Mouse (Mus musculus): ENCODE data around the gene Maml1. TPM values are rescaled to one million over a fixed set of nuclear protein-coding genes. Genes with fewer than 3 reads are reported as not detected.

The Maml1 gene
- polyA plus RNA-seq, 1 experiment: 14.1 TPM

GRCm38 (mm10) chr11:50224671-50225530, 67.2 kb downstream of the Maml1 start:
- Histone ChIP-seq H3K9me3 (replicated peaks; ENCODE audit: control insufficient read depth, insufficient read depth, low read length, poor library complexity, severe bottlenecking) (no peaks in the 10 kb centered on the region), H3K4me3 (ENCODE audit: low read depth, low read length) (peak overlapping the region; percentile 84), H3K27ac (ENCODE audit: insufficient read depth, low read length) (no peak overlapping the region), H3K36me3 (ENCODE audit: control insufficient read depth, insufficient read depth, low read length, poor library complexity, severe bottlenecking) (no peaks in the 10 kb centered on the region), H3K4me1 (ENCODE audit: control insufficient read depth, insufficient read depth, low read length) (peaks cover 6% of the 10 kb centered on the region), H3K27me3 (ENCODE audit: control insufficient read depth, insufficient read depth, low read length, poor library complexity, severe bottlenecking) (no peaks in the 10 kb centered on the region), H3K9ac (ENCODE audit: low read depth, poor library complexity, severe bottlenecking) (peak overlapping the region; percentile 85)
- TF ChIP-seq CTCF (IDR thresholded peaks at IDR 0.05; ENCODE audit: low read depth, low read length) (no peak), POLR2A (IDR thresholded peaks at IDR 0.05; ENCODE audit: insufficient read depth, low read length) (no peak), EP300 (IDR thresholded peaks at IDR 0.05; ENCODE audit: insufficient read depth, low read depth, low read length) (no peak)

GRCm38 (mm10) chr11:50223783-50224662, 68.1 kb downstream of the Maml1 start:
- TF ChIP-seq POLR2A (IDR thresholded peaks at IDR 0.05; ENCODE audit: insufficient read depth, low read length): no peak
- TF ChIP-seq EP300 (IDR thresholded peaks at IDR 0.05; ENCODE audit: insufficient read depth, low read depth, low read length): no peak
- TF ChIP-seq CTCF (IDR thresholded peaks at IDR 0.05; ENCODE audit: low read depth, low read length): no peak
- H3K4me1 ChIP-seq (ENCODE audit: control insufficient read depth, insufficient read depth, low read length): peaks cover 5% of the 10 kb centered on the region
- peak overlapping the region; percentile 85 for H3K9ac ChIP-seq (ENCODE audit: low read depth, poor library complexity, severe bottlenecking)
- H3K27me3 ChIP-seq (ENCODE audit: control insufficient read depth, insufficient read depth, low read length, poor library complexity, severe bottlenecking): no peaks in the 10 kb centered on the region
- no peaks in the 10 kb centered on the region for H3K36me3 ChIP-seq (ENCODE audit: control insufficient read depth, insufficient read depth, low read length, poor library complexity, severe bottlenecking)
- H3K4me3 ChIP-seq (ENCODE audit: low read depth, low read length): peak overlapping the region; percentile 84
- H3K9me3 ChIP-seq (replicated peaks; ENCODE audit: control insufficient read depth, insufficient read depth, low read length, poor library complexity, severe bottlenecking): no peaks in the 10 kb centered on the region
- no peak overlapping the region for H3K27ac ChIP-seq (ENCODE audit: insufficient read depth, low read length)

DNA sequence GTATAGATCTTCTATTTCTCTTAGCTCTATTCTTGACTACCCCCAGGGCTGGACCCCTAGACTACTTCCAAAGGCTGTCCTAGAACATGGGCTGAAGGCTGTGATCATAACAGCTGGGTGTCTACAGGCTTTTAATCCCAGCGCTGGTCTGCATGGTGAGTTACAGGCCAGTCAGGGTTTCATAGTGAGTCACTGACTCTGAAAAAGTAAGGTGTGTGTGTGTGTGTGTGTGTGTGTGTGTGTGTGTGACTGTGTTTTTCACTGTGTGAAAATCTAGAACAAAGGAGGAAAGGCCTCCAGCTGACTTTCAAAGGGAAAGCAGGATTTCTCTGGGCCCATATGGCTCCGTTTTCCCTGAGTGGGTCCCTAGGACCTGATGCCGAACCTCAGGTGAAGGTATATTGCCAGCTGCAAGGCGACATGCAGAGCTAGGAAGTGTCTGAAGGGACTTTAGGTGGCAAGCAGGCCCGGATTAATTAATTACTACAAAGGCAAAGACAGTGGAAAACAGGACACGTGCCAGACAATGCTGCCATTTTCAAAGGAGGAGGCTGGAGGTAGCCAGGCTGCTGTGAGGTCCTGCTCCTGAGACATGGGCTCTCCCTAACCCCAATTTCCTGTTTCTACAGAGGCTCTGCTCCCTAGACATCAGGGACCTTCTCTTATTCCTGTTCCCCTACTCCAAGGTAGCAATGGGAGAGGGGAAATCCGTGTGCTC, 69.4 kb downstream of the Maml1 start:
- H3K36me3 ChIP-seq (ENCODE audit: control insufficient read depth, insufficient read depth, low read length, poor library complexity, severe bottlenecking): no peaks in the 10 kb centered on the region
- peaks cover 2% of the 10 kb centered on the region for H3K4me1 ChIP-seq (ENCODE audit: control insufficient read depth, insufficient read depth, low read length)
- H3K9me3 ChIP-seq (replicated peaks; ENCODE audit: control insufficient read depth, insufficient read depth, low read length, poor library complexity, severe bottlenecking): no peaks in the 10 kb centered on the region
- TF ChIP-seq EP300 (IDR thresholded peaks at IDR 0.05; ENCODE audit: insufficient read depth, low read depth, low read length) (no peak), CTCF (IDR thresholded peaks at IDR 0.05; ENCODE audit: low read depth, low read length) (no peak)
- no peaks in the 10 kb centered on the region for H3K27me3 ChIP-seq (ENCODE audit: control insufficient read depth, insufficient read depth, low read length, poor library complexity, severe bottlenecking)
- no peak overlapping the region for H3K4me3 ChIP-seq (ENCODE audit: low read depth, low read length)
- H3K27ac ChIP-seq (ENCODE audit: insufficient read depth, low read length): no peak overlapping the region
- H3K9ac ChIP-seq (ENCODE audit: low read depth, poor library complexity, severe bottlenecking): no peak overlapping the region

GRCm38 (mm10) chr11:50219833-50220232, 72.3 kb downstream of the Maml1 start:
- H3K9me3 ChIP-seq (replicated peaks; ENCODE audit: control insufficient read depth, insufficient read depth, low read length, poor library complexity, severe bottlenecking): no peaks in the 10 kb centered on the region
- no peak for TF ChIP-seq CTCF (IDR thresholded peaks at IDR 0.05; ENCODE audit: low read depth, low read length)
- H3K27me3 ChIP-seq (ENCODE audit: control insufficient read depth, insufficient read depth, low read length, poor library complexity, severe bottlenecking): no peaks in the 10 kb centered on the region
- H3K4me1 ChIP-seq (ENCODE audit: control insufficient read depth, insufficient read depth, low read length): peaks cover 5% of the 10 kb centered on the region
- no peak overlapping the region for H3K4me3 ChIP-seq (ENCODE audit: low read depth, low read length)
- H3K27ac ChIP-seq (ENCODE audit: insufficient read depth, low read length): 0 out of 2 replicates have a peak overlapping the region, but pooled peaks have one; percentile 4
- H3K9ac ChIP-seq (ENCODE audit: low read depth, poor library complexity, severe bottlenecking): no peak overlapping the region
- no peaks in the 10 kb centered on the region for H3K36me3 ChIP-seq (ENCODE audit: control insufficient read depth, insufficient read depth, low read length, poor library complexity, severe bottlenecking)

DNA sequence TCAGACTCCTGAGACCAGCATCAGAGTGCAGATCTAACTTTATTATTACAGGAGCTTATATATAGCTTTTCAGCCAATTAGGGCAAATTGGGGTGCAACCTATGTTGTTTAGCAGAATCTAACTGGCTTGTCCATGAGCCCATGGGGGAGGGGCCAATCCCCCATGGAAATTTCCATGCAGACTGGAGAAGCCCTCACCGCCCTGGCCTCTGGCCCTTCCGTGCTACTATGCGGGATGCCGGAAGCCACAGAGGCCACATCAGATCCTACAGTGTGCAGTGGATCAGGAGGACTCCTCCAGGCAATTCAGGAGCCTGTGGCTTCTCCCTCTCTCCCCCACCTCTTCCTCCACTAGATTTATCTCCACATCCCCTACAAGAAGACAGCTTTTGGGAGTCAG, 74.3 kb downstream of the Maml1 start:
- Histone ChIP-seq H3K4me1 (ENCODE audit: control insufficient read depth, insufficient read depth, low read length) (peaks cover 5% of the 10 kb centered on the region), H3K4me3 (ENCODE audit: low read depth, low read length) (no peak overlapping the region), H3K9ac (ENCODE audit: low read depth, poor library complexity, severe bottlenecking) (peak overlapping the region; percentile 46; the same call in 1 of the 2 replicates), H3K27me3 (ENCODE audit: control insufficient read depth, insufficient read depth, low read length, poor library complexity, severe bottlenecking) (no peaks in the 10 kb centered on the region), H3K36me3 (ENCODE audit: control insufficient read depth, insufficient read depth, low read length, poor library complexity, severe bottlenecking) (no peaks in the 10 kb centered on the region), H3K27ac (ENCODE audit: insufficient read depth, low read length) (peak overlapping the region; percentile 80), H3K9me3 (replicated peaks; ENCODE audit: control insufficient read depth, insufficient read depth, low read length, poor library complexity, severe bottlenecking) (no peaks in the 10 kb centered on the region)
- TF ChIP-seq CTCF (IDR thresholded peaks at IDR 0.05; ENCODE audit: low read depth, low read length) (no peak), EP300 (IDR thresholded peaks at IDR 0.05; ENCODE audit: insufficient read depth, low read depth, low read length) (peak; percentile 86)

Data from ES-Bruce4 (cell line).